Mouse (Mus musculus): Measurements from ENCODE around the gene Maged1. TPM values are rescaled to one million over a fixed set of nuclear protein-coding genes. Genes with fewer than 3 reads are reported as not detected.

The Maged1 gene
- total and polyA plus RNA-seq, 3 experiments: 57.7 to 94.7 (median 81.6) TPM

DNA sequence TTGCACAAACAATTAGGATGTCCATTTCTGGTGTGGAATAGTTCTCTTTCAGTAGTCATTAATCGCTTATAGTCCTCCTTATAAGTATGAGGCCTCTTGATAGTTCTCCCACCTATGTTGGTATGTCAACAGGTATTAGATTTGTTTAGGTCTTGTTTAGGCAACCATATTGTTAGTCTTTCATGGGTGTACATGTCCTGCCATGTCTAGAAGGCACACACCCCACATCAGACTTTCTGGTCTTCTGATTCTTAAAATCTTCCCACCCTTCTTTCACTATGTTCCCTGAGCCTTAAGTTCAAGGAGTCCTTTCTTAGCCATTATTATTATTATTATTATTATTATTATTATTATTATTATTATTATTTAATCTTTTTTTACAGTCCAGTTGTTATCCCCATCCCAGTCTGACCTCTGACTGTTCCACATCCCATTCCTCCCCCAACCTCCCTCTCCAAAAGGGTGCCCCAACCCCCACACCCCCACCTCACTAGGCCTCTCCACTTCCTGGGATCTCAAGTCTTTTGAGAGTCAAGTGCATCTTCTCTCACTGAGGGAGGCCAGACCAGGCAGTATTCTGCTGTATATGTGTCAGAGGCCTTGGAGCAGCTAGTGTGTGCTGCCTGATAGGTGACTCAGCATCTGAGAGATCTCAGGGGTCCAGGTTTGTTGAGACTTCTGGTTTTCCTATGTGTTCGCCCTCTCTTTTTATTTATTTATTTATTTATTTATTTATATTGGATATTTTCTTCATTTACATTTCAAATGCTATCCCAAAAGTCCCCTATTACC, 55.7 kb downstream of the Maged1 start:
- no peaks in the 10 kb centered on the region for H3K27me3 ChIP-seq (replicated peaks)
- H3K9ac ChIP-seq (ENCODE audit: insufficient read depth, low read depth): no peak overlapping the region
- dilution Hi-C loops (cut with MboI; ENCODE audit: extremely low pct_ligation_motif_present, extremely low pct_unique_long_range_greater_than_20kb, low sequenced_read_pairs) (no loop called here), in situ Hi-C loops (cut with MboI; ENCODE audit: low pct_ligation_motif_present, low pct_unique_long_range_greater_than_20kb, low sequenced_read_pairs) (no loop called here)
- TF ChIP-seq CTCF (conservative IDR thresholded peaks at IDR 0.05 in 1 of 2, IDR thresholded peaks at IDR 0.05 in 1 of 2; ENCODE audit: low read depth in 2 of 2, low read length in 2 of 2): no peak
- TF ChIP-seq MAFK (IDR thresholded peaks at IDR 0.05; ENCODE audit: insufficient replicate concordance, low read length): no peak
- TF ChIP-seq CHD1 (IDR thresholded peaks at IDR 0.05; ENCODE audit: low read depth, low read length): no peak
- TF ChIP-seq POLR2AphosphoS2 (IDR thresholded peaks at IDR 0.05; ENCODE audit: low read depth, low read length): no peak
- no peak for TF ChIP-seq JUND (conservative IDR thresholded peaks at IDR 0.05; ENCODE audit: low read depth, low read length)
- no peak for TF ChIP-seq USF1 (IDR thresholded peaks at IDR 0.05; ENCODE audit: low read depth, low read length)
- no peak for TF ChIP-seq USF2 (conservative IDR thresholded peaks at IDR 0.05; ENCODE audit: low read depth, low read length)
- no peak for TF ChIP-seq UBTF (IDR thresholded peaks at IDR 0.05; ENCODE audit: low read depth, low read length)
- TF ChIP-seq E2F4 (IDR thresholded peaks at IDR 0.05; ENCODE audit: insufficient replicate concordance, low read depth, low read length): no peak
- no peak for TF ChIP-seq MAZ (IDR thresholded peaks at IDR 0.05; ENCODE audit: low read depth, low read length)
- no peaks in the 10 kb centered on the region for H3K4me1 ChIP-seq (ENCODE audit: control insufficient read depth in 1 of 2, insufficient read depth in 2 of 2)
- H3K27ac ChIP-seq (ENCODE audit: insufficient read depth, low read depth): no peak overlapping the region
- no peak overlapping the region for H3K4me2 ChIP-seq (ENCODE audit: insufficient read depth, low read depth, poor library complexity, severe bottlenecking)
- no peaks in the 10 kb centered on the region for H3K79me2 ChIP-seq (replicated peaks; ENCODE audit: control insufficient read depth, extremely low read depth, insufficient read depth, poor library complexity, severe bottlenecking)
- DNase-seq (ENCODE audit: extremely low read depth): no peak
- no peaks in the 10 kb centered on the region for H3K36me3 ChIP-seq (replicated peaks in 1 of 2; ENCODE audit: control insufficient read depth in 1 of 2, insufficient read depth in 1 of 2, low read length in 1 of 2)
- no peak overlapping the region for H3K4me3 ChIP-seq (replicated peaks in 1 of 3; ENCODE audit: low read depth in 2 of 3, low read length in 2 of 3, poor library complexity in 1 of 3)
- no peaks in the 10 kb centered on the region for H3K9me3 ChIP-seq (replicated peaks; ENCODE audit: low read length)

Other genes with a start within 250 kb of the Maged1 start
- 0.08 TPM in 1 of 2 replicates, not detected in the other for gene Fam90a1b, start 175.4 kb downstream of the Maged1 start, total RNA-seq (2012; rRNA removed)
- not detected in 2 replicates for gene Fam90a1b, start 175.4 kb downstream of the Maged1 start, total RNA-seq (2014; rRNA removed)
- not detected in 2 replicates for gene Fam90a1b, start 175.4 kb downstream of the Maged1 start, polyA plus RNA-seq (2012; ENCODE audit: insufficient read length, low read depth)
- 21.3 and 31.5 TPM in 2 replicates for gene Apoo, start 175.0 kb downstream of the Maged1 start, total RNA-seq (2012; rRNA removed)
- 89.8 and 100 TPM in 2 replicates for gene Apoo, start 175.0 kb downstream of the Maged1 start, total RNA-seq (2014; rRNA removed)
- 41.3 and 42.4 TPM in 2 replicates for gene Apoo, start 175.0 kb downstream of the Maged1 start, polyA plus RNA-seq (2012; ENCODE audit: insufficient read length, low read depth)
- not detected in 2 replicates for gene Gspt2, start 93.9 kb upstream of the Maged1 start, total RNA-seq (2012; rRNA removed)
- gene Gspt2, start 93.9 kb upstream of the Maged1 start, total RNA-seq (2014; rRNA removed): not detected in 2 replicates
- gene Gspt2, start 93.9 kb upstream of the Maged1 start, polyA plus RNA-seq (2012; ENCODE audit: insufficient read length, low read depth): not detected in 2 replicates
- 7.0 and 7.3 TPM in 2 replicates for gene Zxdb, start 182.4 kb upstream of the Maged1 start, total RNA-seq (2012; rRNA removed)
- 7.5 and 7.7 TPM in 2 replicates for gene Zxdb, start 182.4 kb upstream of the Maged1 start, total RNA-seq (2014; rRNA removed)
- gene Zxdb, start 182.4 kb upstream of the Maged1 start, polyA plus RNA-seq (2012; ENCODE audit: insufficient read length, low read depth): 2.6 and 3.5 TPM in 2 replicates

Data from CH12.LX (cell line).